Mouse (Mus musculus) liver, embryonic 11.5 days (tissue): ENCODE data around the gene Trpc4ap. TPM values are rescaled to one million over a fixed set of nuclear protein-coding genes. Genes with fewer than 3 reads are reported as not detected.

ENCODE experiments used
- ATAC-seq: fragments of 200-750 bp; cut with Nextera tagmentation; replicated peaks from 2 replicates; pipeline ENCODE4 v1.8.0; 2017; ENCODE audit warnings: moderate number of reproducible peaks, mild to moderate bottlenecking, moderate TSS enrichment, moderate library complexity; ENCODE audit not compliant: low FRiP score
- DNase-seq: peaks from one replicate; pipeline ENCODE4 v3.0.0-alpha.2; 2017; ENCODE audit warnings: low spot score
- H3K27ac ChIP-seq: fragments of 300-500 bp; sonication (generic); 2 replicates; pipeline ENCODE4 v1.5.1; 2014; ENCODE audit warnings: mild to moderate bottlenecking, low read depth, low read length, control low read depth
- H3K27me3 ChIP-seq: fragments of 300-500 bp; sonication (generic); replicated peaks from 2 replicates; pipeline ENCODE4 v1.6.1; 2014; ENCODE audit warnings: low read length, mixed read lengths; ENCODE audit not compliant: control insufficient read depth, insufficient read depth
- H3K36me3 ChIP-seq: fragments of 300-500 bp; sonication (generic); 2 replicates; pipeline ENCODE4 v1.6.1; 2014; ENCODE audit warnings: mild to moderate bottlenecking, low read length, moderate library complexity, mixed read lengths; ENCODE audit not compliant: control insufficient read depth, insufficient read depth
- H3K4me1 ChIP-seq: fragments of 300-500 bp; sonication (generic); replicated peaks from 2 replicates; pipeline ENCODE4 v1.6.1; 2014; ENCODE audit warnings: low read length, mixed read lengths; ENCODE audit not compliant: control insufficient read depth, insufficient read depth
- H3K4me2 ChIP-seq: fragments of 300-500 bp; sonication (generic); 2 replicates; pipeline ENCODE4 v1.6.1; 2014; ENCODE audit warnings: mild to moderate bottlenecking, control low read depth, moderate library complexity
- H3K4me3 ChIP-seq: fragments of 300-500 bp; sonication (generic); 2 replicates; pipeline ENCODE4 v1.5.1; 2014; ENCODE audit warnings: low read depth, low read length, control low read depth
- H3K9ac ChIP-seq: fragments of 300-500 bp; sonication (generic); 2 replicates; pipeline ENCODE4 v1.6.1; 2014; ENCODE audit warnings: low read depth, low read length, control low read depth
- H3K9me3 ChIP-seq: fragments of 300-500 bp; sonication (generic); 2 replicates; pipeline ENCODE4 v1.6.1; 2016; ENCODE audit warnings: low read length, inconsistent platforms, mixed read lengths; ENCODE audit not compliant: control insufficient read depth
- WGBS: fragments of 180-500 bp; shearing (Covaris S2); extraction: QIAGEN DNeasy Blood & Tissue Kit; methylation state at CpG from one replicate; pipeline ENCODE4 v1.1.7; 2014; 5-methylcytosine and 5-hydroxymethylcytosine counted together
- polyA plus RNA-seq: library from polyadenylated mRNA; unstranded; fragments of >200 nt; fragmentation: Nextera tagmentation; extraction: Ambion mirVana; gene quantifications from 2 replicates; pipeline ENCODE4 v1.2.1, GENCODE M21; 2014

The Trpc4ap gene
- polyA plus RNA-seq, 1 experiment from 2014 or later = 103 TPM

GRCm38 (mm10) chr2:155632138-155632936, 59.8 kb downstream of the Trpc4ap start:
- Histone ChIP-seq H3K27ac (no peak overlapping the region), H3K36me3 (peaks cover 25% of the 10 kb centered on the region), H3K4me1 (peaks cover 7% of the 10 kb centered on the region), H3K9me3 (no peaks in the 10 kb centered on the region), H3K9ac (no peak overlapping the region), H3K4me2 (no peak overlapping the region), H3K4me3 (no peak overlapping the region), H3K27me3 (peaks cover 58% of the 10 kb centered on the region)
- DNase-seq (no peak), ATAC-seq (no peak)
- WGBS = 75% methylated on average over 30 of the region's 30 CpGs

- peaks cover 69% of the 10 kb centered on the region for H3K27me3 ChIP-seq
- no peak overlapping the region for H3K27ac ChIP-seq
- peaks cover 7% of the 10 kb centered on the region for H3K4me1 ChIP-seq
- no peak overlapping the region; the same call in 1 of the 2 replicates for H3K4me2 ChIP-seq
- no peak overlapping the region for H3K9ac ChIP-seq
- no peak for ATAC-seq
- DNase-seq = no peak
- no peaks in the 10 kb centered on the region for H3K9me3 ChIP-seq
- H3K4me3 ChIP-seq = no peak overlapping the region
- WGBS = 22% methylated on average over 43 of the region's 43 CpGs
- peaks cover 24% of the 10 kb centered on the region for H3K36me3 ChIP-seq
Measured at GRCm38 (mm10) chr2:155630590-155631416, 61.4 kb downstream of the Trpc4ap start.

- Histone ChIP-seq H3K27ac (no peak overlapping the region), H3K9ac (no peak overlapping the region), H3K4me2 (no peak overlapping the region; the same call in 1 of the 2 replicates), H3K4me1 (peaks cover 7% of the 10 kb centered on the region), H3K9me3 (no peaks in the 10 kb centered on the region), H3K4me3 (peak overlapping the region; percentile 3; the same call in 1 of the 2 replicates), H3K27me3 (peaks cover 73% of the 10 kb centered on the region), H3K36me3 (peaks cover 19% of the 10 kb centered on the region)
- ATAC-seq (no peak), DNase-seq (no peak)
- WGBS = 25% methylated on average over 20 of the region's 20 CpGs
Measured at GRCm38 (mm10) chr2:155630153-155630552, 62.0 kb downstream of the Trpc4ap start.

GRCm38 (mm10) chr2:155629231-155629661, 62.9 kb downstream of the Trpc4ap start:
- H3K9ac ChIP-seq = 0 out of 2 replicates have a peak overlapping the region, but pooled peaks have one; percentile 26
- H3K36me3 ChIP-seq = peaks cover 10% of the 10 kb centered on the region; the same call in 1 of the 2 replicates
- 2% methylated on average over 35 of the region's 35 CpGs for WGBS
- H3K4me1 ChIP-seq = peaks cover 7% of the 10 kb centered on the region
- peak overlapping the region; percentile 43 for H3K4me3 ChIP-seq
- no peak for ATAC-seq
- H3K27me3 ChIP-seq = peaks cover 73% of the 10 kb centered on the region
- H3K9me3 ChIP-seq = no peaks in the 10 kb centered on the region
- H3K27ac ChIP-seq = no peak overlapping the region
- no peak for DNase-seq
- H3K4me2 ChIP-seq = peak overlapping the region; percentile 71

GRCm38 (mm10) chr2:155628519-155628918, 63.7 kb downstream of the Trpc4ap start:
- no peak overlapping the region; the same call in 1 of the 2 replicates for H3K9ac ChIP-seq
- no peak overlapping the region for H3K4me3 ChIP-seq
- H3K4me2 ChIP-seq = no peak overlapping the region
- no peaks in the 10 kb centered on the region for H3K9me3 ChIP-seq
- peaks cover 69% of the 10 kb centered on the region for H3K27me3 ChIP-seq
- peaks cover 7% of the 10 kb centered on the region; the same call in 1 of the 2 replicates for H3K36me3 ChIP-seq
- no peak for ATAC-seq
- no peak overlapping the region for H3K27ac ChIP-seq
- peaks cover 7% of the 10 kb centered on the region for H3K4me1 ChIP-seq
- WGBS = 79% methylated on average over 13 of the region's 13 CpGs
- DNase-seq = no peak

GRCm38 (mm10) chr2:155628112-155628511, 64.1 kb downstream of the Trpc4ap start:
- Histone ChIP-seq H3K9me3 (no peaks in the 10 kb centered on the region), H3K4me2 (no peak overlapping the region), H3K27me3 (peaks cover 69% of the 10 kb centered on the region), H3K9ac (no peak overlapping the region), H3K4me1 (peaks cover 7% of the 10 kb centered on the region), H3K36me3 (peaks cover 7% of the 10 kb centered on the region; the same call in 1 of the 2 replicates), H3K4me3 (no peak overlapping the region), H3K27ac (no peak overlapping the region)
- 81% methylated on average over 9 of the region's 9 CpGs for WGBS
- ATAC-seq (no peak), DNase-seq (no peak)

- Histone ChIP-seq H3K4me2 (no peak overlapping the region), H3K27ac (no peak overlapping the region), H3K9ac (no peak overlapping the region), H3K27me3 (peaks cover 63% of the 10 kb centered on the region), H3K4me3 (no peak overlapping the region), H3K4me1 (peaks cover 10% of the 10 kb centered on the region), H3K36me3 (peaks cover 2% of the 10 kb centered on the region; the same call in 1 of the 2 replicates), H3K9me3 (no peaks in the 10 kb centered on the region)
- no peak for ATAC-seq
- peak; percentile 80 for DNase-seq
- WGBS = 43% methylated on average over 21 of the region's 21 CpGs
Measured at GRCm38 (mm10) chr2:155627030-155627738, 65.0 kb downstream of the Trpc4ap start.

GRCm38 (mm10) chr2:155626277-155626676, 65.9 kb downstream of the Trpc4ap start:
- no peak overlapping the region for H3K9ac ChIP-seq
- H3K36me3 ChIP-seq = no peaks in the 10 kb centered on the region
- peaks cover 54% of the 10 kb centered on the region for H3K27me3 ChIP-seq
- H3K4me2 ChIP-seq = no peak overlapping the region
- H3K27ac ChIP-seq = no peak overlapping the region
- WGBS = 48% methylated on average over 15 of the region's 15 CpGs
- no peak for ATAC-seq
- DNase-seq = no peak
- H3K4me1 ChIP-seq = peaks cover 10% of the 10 kb centered on the region
- H3K4me3 ChIP-seq = no peak overlapping the region
- no peaks in the 10 kb centered on the region for H3K9me3 ChIP-seq
